9 mouse cellular contexts compared by ENCODE assay signal in the genomic region with DNA sequence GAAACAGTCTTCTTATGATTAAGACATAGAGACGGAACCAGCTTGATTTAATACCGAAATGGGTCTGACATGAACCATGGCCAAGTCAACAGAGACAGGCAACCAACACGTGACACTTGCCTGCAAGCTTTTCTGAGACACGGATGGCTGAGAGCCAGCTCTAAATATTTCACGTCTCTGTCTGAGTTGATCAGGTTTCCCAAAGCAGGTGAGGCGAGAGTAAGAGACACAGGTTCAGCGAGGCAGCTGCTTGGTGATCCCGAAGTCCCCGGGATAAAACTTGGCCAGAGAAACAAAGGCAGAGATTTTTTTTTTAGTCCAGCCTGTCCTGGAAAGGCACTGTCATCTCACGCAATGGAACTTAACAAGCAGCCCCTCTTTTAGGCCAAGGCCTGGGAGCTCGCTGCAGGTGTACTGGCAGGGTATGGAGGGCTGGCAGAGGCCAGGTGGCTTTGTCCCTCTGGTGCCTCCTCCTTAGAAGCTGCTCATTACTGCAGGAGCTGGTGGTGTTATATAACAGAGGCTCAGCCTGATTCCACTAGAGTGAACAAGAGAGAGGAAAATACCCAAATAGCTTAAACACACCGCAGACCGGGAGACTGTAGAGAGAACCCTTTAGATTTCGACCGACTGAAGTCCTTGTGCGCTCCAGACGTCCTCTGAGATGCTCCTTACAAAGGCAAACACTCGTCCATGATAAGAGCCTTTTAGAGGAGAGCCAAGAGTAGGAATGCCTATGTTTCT. TPM values are rescaled to one million over a fixed set of nuclear protein-coding genes. Genes with fewer than 3 reads are reported as not detected.
DNase-seq lines count a peak whose midpoint lies in the region; ATAC-seq and TF ChIP-seq lines count a peak whose summit lies in the region.
"Had no signal": no experiment of that assay in that cellular context is flagged by ENCODE, and none has a peak within 500 bp of the region (broad histone marks: within the 10 kb centered on the region; RNA-seq: fewer than 3 reads in every experiment).

No protein-coding gene starts in this region.

- TF ChIP-seq POLR2A in testis, adult 2 months (IDR thresholded peaks at IDR 0.05; ENCODE audit: control insufficient read depth, low read depth, low read length): no peak

- H3K36me3 ChIP-seq in testis, adult 2 months (ENCODE audit: control insufficient read depth, insufficient read depth, low read length): no peaks in the 10 kb centered on the region
- H3K36me3 ChIP-seq in liver, embryonic 11.5 days (ENCODE audit: control insufficient read depth, insufficient read depth, low read length): no peaks in the 10 kb centered on the region
- H3K36me3 ChIP-seq: hindbrain, embryonic 15.5 days had no signal

- DNase-seq in testis, postnatal 14 days (ENCODE audit: low spot score): no peak
- peak; percentile 28 to 36 for DNase-seq in frontal cortex, postnatal 25 days (ENCODE audit: low spot score in 2 of 2)
- peak; percentile 35 to 45 for DNase-seq in layer of hippocampus, postnatal 10 days (ENCODE audit: low spot score in 2 of 2)
- DNase-seq in lung, postnatal 4 days: peak; percentile 41 to 53
- no peak for DNase-seq in T-cell, adult 2 months (ENCODE audit: low spot score)
- DNase-seq in liver, embryonic 11.5 days (ENCODE audit: low spot score): no peak
- no peak for DNase-seq in thymus, postnatal 4 days

- peaks cover 8% of the 10 kb centered on the region for H3K4me1 ChIP-seq in testis, adult 2 months (ENCODE audit: control insufficient read depth, insufficient read depth, low read length)
- H3K4me1 ChIP-seq in liver, embryonic 11.5 days (replicated peaks; ENCODE audit: control insufficient read depth, insufficient read depth, low read length): no peaks in the 10 kb centered on the region; the same call in 1 of the 2 replicates

- no peaks in the 10 kb centered on the region for H3K9me3 ChIP-seq in liver, embryonic 11.5 days (ENCODE audit: control insufficient read depth, low read length)
- H3K9me3 ChIP-seq: hindbrain, embryonic 15.5 days had no signal

- H3K4me3 ChIP-seq in testis, adult 2 months (ENCODE audit: control insufficient read depth, low read depth, low read length): peak overlapping the region; percentile 80
- H3K4me3 ChIP-seq in liver, embryonic 11.5 days (ENCODE audit: low read depth, low read length): no peak overlapping the region
- H3K4me3 ChIP-seq: hindbrain, embryonic 15.5 days had no signal

- no peak for TF ChIP-seq CTCF in testis, adult 2 months (IDR thresholded peaks at IDR 0.05; ENCODE audit: control insufficient read depth, insufficient read depth, insufficient replicate concordance, low read depth, low read length)

- no peak overlapping the region for H3K9ac ChIP-seq in liver, embryonic 11.5 days (ENCODE audit: low read depth, low read length)
- H3K9ac ChIP-seq: hindbrain, embryonic 15.5 days had no signal

- H3K4me2 ChIP-seq in liver, embryonic 11.5 days: no peak overlapping the region
- H3K4me2 ChIP-seq: hindbrain, embryonic 15.5 days had no signal

- H3K27me3 ChIP-seq in testis, adult 2 months (ENCODE audit: control insufficient read depth, insufficient read depth, low read length): peaks cover 7% of the 10 kb centered on the region
- H3K27me3 ChIP-seq in liver, embryonic 11.5 days (replicated peaks; ENCODE audit: control insufficient read depth, insufficient read depth, low read length): no peaks in the 10 kb centered on the region
- H3K27me3 ChIP-seq: hindbrain, embryonic 15.5 days had no signal

- ATAC-seq in liver, embryonic 11.5 days (replicated peaks; ENCODE audit: low FRiP score): no peak

- 77% methylated on average over 18 of the region's 18 CpGs for WGBS in liver, embryonic 11.5 days

- no peak overlapping the region; the same call in 1 of the 2 replicates for H3K27ac ChIP-seq in testis, adult 2 months (ENCODE audit: control insufficient read depth, insufficient read depth, low read depth, low read length)
- no peak overlapping the region for H3K27ac ChIP-seq in liver, embryonic 11.5 days (ENCODE audit: low read depth, low read length)
- H3K27ac ChIP-seq: hindbrain, embryonic 15.5 days had no signal

RNA-seq across cellular contexts. Expression of gene Xpnpep1, which starts 36.4 kb away (rescaled TPM):
- polyA plus RNA-seq in testis, adult 2 months (2012; rRNA removed): 138 and 141 TPM in 2 replicates
- total RNA-seq in layer of hippocampus, postnatal 10 days (2021): 100 to 1,000 TPM; 127 to 128 TPM
- polyA plus RNA-seq in liver, embryonic 11.5 days (2014; fragmentation: Nextera tagmentation; extraction: Ambion mirVana): 180 and 196 TPM in 2 replicates

Comparison
In these comparisons a context has a peak if more than half of its experiments do, and no peak if none do; other contexts are left out.
1. DNase-seq: peak in frontal cortex, postnatal 25 days (2 of 2), layer of hippocampus, postnatal 10 days (2 of 2) and lung, postnatal 4 days (2 of 2); none in testis, postnatal 14 days (single experiment), T-cell, adult 2 months (single experiment), liver, embryonic 11.5 days (single experiment) and thymus, postnatal 4 days (single experiment).